Mouse (Mus musculus): ENCODE measurements around the gene Mcf2l. TPM values are rescaled to one million over a fixed set of nuclear protein-coding genes. Genes with fewer than 3 reads are reported as not detected.

Mcf2l gene
- total RNA-seq (2023) = 28.0 and 39.0 TPM in 2 replicates

DNA sequence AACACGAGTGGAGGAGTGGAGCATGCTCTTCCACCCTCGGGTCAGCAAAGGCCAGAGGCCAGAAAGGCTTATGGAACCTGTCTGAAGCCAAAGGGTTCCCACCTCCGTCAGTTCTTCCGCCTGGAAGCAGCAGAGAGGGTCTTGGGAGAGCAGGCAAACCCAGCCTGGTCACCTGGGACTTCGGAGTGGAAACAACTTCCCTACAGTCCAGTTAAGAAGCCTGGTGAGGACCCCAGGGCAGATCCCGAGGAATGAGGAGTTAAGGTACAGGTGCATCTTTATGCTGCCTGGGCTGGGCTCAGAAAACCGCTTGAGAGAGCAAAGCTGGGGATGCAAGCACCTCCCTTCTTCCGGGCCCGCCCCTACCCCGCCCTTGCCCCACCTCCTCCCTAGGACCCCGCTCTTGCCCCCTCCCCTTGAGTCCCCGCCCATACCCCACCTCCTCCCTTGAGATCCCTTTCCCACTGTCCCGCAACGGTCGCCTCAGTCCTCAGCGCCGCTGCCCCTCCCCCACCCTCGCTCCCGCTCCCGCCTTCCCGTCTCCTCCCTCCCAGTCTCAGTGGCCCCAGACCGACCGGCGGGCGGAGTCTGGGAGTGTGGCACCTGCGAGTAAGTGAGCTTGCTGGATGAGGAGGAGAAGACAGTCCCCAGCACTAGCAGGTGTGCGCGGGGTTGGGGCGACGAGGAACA, at the start of gene Mcf2l:
Gene Mcf2l, plus strand, starts transcription at position 450 of the 690 bp plus-strand sequence.

DNA sequence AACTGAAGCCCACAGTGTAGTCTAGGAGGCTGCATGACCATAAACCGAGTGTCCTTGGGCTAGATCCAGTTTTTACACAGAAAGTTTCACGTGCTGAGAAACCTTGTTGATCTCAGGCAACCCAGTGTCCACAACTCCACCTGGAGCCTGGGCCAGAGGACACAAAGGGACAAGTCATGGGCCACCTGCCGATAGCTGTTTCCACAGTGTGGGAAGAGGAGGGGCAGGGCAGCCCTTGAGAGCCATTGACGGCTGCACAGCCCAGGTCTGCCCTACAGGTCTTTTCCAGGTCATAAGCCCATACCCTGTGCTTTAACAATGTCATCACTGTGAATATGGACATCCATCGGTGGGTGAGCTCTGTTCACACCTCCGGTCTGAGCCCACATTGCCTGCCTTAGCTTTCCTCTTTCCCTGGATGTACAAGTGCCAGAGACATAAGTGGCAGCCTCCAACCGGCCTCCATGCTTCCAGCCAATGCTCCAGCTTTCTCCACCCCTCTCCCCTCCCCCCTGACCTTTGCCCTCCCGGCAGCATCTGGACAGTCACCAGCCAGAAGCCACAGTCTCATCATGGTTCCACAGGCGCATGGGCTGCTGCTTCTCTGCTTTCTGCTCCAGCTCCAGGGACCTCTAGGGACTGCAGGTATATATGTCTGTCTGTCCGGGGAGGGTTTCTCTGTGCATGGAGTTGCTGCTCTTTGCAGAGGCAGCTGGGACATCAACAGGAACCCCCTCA, 152.1 kb downstream of the Mcf2l start, which contains the start of gene F7:
Gene F7, plus strand, starts transcription at position 548 of the 738 bp plus-strand sequence.

DNA sequence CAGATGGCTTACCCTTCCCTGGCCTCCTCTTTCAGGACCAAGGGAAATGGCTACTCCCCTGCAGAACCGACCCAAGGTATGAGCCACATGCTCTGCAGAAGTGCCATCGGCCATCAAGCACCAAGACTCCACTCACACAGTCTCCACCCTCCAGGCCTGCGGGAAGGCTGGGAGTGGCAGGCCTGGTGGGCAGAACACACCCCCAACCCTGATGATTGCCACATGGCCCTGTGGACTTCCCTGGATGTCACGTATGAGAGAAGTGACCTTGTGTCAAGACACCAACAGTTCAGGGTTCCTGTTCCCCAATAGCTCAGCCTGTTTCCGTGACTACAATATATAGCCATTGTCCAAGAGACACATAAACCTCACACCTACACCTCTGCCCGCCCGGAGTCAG, 163.4 kb downstream of the Mcf2l start, which contains the start of gene F10:
Gene F10, plus strand, starts transcription at position 294 of the 400 bp plus-strand sequence.

DNA sequence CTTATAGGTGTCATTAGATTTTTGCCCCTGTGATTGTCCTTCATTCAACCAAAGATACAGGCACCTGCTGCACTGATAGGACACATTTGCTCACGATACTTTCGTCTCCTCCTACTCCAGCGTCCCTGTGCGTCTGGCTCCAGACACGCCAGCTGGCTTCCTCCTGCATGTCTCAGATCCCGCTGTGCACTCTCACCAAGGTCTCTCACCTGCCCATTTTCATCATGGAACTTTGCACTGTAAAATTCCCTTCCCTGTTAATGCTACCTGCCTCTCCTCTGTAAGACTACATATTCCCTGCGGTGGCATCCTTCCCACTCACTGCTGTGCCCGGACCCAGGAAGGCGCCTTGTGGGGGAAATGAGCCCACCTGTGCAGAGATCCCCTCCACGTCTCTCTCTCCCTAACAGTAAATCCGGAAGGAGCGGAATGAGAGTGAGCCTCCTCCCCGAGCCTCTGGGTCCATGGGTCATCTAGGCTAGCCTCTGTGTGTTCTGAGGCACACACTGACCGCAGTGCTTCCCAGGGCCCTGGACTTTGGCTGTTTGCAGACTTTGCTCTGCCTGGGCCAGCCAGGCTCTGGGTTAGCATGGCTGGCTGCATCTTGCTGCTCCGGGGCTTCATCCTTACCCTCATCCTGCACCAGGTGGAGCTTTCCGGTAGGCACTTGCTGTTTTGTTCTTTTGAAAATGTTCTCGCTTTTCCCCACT, 187.0 kb downstream of the Mcf2l start, which contains the start of gene Proz:
Gene Proz, plus strand, starts transcription at position 474 of the 710 bp plus-strand sequence.

Other genes with a start within 250 kb of the Mcf2l start
- 28.1 and 38.1 TPM in 2 replicates for gene Tubgcp3, start 201.6 kb upstream of the Mcf2l start, total RNA-seq (2023)
- gene Atp11a, start 116.8 kb upstream of the Mcf2l start, total RNA-seq (2023) = 132 and 233 TPM in 2 replicates
- gene F7, start 152.2 kb downstream of the Mcf2l start, total RNA-seq (2023) = 1.6 and 2.3 TPM in 2 replicates
- 36.0 and 41.5 TPM in 2 replicates for gene F10, start 163.5 kb downstream of the Mcf2l start, total RNA-seq (2023)
- gene Proz, start 187.1 kb downstream of the Mcf2l start, total RNA-seq (2023) = 0.51 TPM in 1 of 2 replicates, not detected in the other
- gene Pcid2, start 231.7 kb downstream of the Mcf2l start, total RNA-seq (2023) = 24.9 and 30.7 TPM in 2 replicates
- gene Cul4a, start 231.8 kb downstream of the Mcf2l start, total RNA-seq (2023) = 29.1 and 39.8 TPM in 2 replicates

All from neutrophil, adult 65 days (primary cell).